Mouse (Mus musculus): Measurements from ENCODE around the gene Pheta1. TPM values are rescaled to one million over a fixed set of nuclear protein-coding genes. Genes with fewer than 3 reads are reported as not detected.
A peak's percentile ranks its signal among the peaks of the same experiment; 100 is the strongest.
"Not testable (repeated sequence)": the region's sequence is repeated elsewhere in the genome, so short reads cannot be mapped to it uniquely, and the experiment has no call there.

The Pheta1 gene
- polyA plus RNA-seq, 1 experiment from 2014 or later, result 47.8 TPM

DNA sequence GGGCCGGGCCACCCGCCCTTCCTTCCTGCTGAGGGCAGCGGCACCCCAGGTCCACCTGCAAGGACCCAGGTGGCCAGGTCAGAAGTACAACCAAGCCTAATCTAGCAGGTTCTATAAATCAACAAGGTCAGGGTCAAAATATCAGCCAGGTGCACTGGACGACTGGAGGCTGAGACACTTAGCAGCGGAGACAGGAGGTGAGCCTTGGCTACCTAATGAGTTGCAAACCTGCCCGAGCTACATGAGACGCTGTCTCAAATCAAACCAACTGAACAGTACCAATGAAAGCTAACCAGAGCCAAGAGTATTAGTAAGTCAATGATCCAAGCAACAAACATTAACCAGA lies 9.7 kb upstream of the Pheta1 start:
- 27% methylated on average over 7 of the region's 7 CpGs for WGBS
- H3K4me1 ChIP-seq, result peaks cover 69% of the 10 kb centered on the region

DNA sequence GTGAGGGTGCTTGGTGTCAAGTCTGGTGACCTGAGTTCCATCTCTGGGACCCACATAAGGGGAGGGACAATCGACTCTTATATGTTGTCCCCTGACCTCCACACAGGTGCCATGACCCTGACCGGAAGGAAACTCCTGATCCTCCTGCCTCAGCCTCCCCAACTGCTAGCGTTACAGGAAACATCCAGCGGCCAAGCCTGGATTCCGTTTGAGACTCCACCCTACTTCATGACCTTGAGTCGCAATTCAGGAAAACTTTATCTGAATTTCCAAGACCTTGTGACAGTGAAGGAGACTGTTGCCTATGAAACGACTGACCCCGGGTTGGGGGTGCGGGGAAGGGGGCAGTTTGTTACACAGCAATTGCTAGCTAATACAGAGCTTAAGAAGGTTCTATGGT lies 7.3 kb upstream of the Pheta1 start:
- Histone ChIP-seq H3K4me3 (no peak overlapping the region), H3K27ac (no peak overlapping the region), H3K27me3 (ENCODE audit: poor library complexity, severe bottlenecking) (peaks cover 97% of the 10 kb centered on the region), H3K4me1 (peaks cover 51% of the 10 kb centered on the region), H3K36me3 (replicated peaks) (no peaks in the 10 kb centered on the region), H3K9me3 (no peaks in the 10 kb centered on the region)
- DNase-seq (ENCODE audit: extremely low spot score, low spot score), result no peak
- WGBS, result 94% methylated on average over 9 of the region's 9 CpGs

More for the DNA sequence above, 9.7 kb upstream of the Pheta1 start:
- peak overlapping the region; percentile 25; the same call in 1 of the 2 replicates for H3K27ac ChIP-seq
- peak overlapping the region; percentile 80 for H3K4me3 ChIP-seq
- no peaks in the 10 kb centered on the region for H3K36me3 ChIP-seq (replicated peaks)
- DNase-seq (ENCODE audit: extremely low spot score, low spot score), result no peak
- no peaks in the 10 kb centered on the region for H3K9me3 ChIP-seq
- peaks cover 92% of the 10 kb centered on the region for H3K27me3 ChIP-seq (ENCODE audit: poor library complexity, severe bottlenecking)

DNA sequence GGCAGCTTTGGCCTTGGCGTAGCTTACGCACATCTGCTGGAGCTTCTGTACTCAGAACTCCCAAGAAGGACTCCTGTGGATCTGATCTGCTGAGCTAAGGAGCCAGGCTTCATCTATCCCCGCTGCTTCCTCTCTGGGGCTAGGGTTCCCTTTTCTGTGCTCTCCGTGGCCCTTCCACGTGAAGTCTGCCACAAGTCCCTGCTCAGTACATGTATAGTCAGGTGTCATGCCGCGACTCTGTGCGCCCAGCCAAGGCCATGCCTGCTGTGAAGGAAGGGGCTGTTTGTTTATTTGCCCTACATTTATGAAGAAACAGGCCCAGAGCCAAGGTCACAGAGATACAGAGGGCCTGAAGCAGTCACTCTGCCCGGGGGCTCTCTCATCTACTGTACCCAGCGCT lies 6.8 kb upstream of the Pheta1 start:
- DNase-seq (ENCODE audit: extremely low spot score, low spot score), result no peak
- Histone ChIP-seq H3K9me3 (no peaks in the 10 kb centered on the region), H3K36me3 (replicated peaks) (no peaks in the 10 kb centered on the region), H3K4me3 (no peak overlapping the region; the same call in 1 of the 2 replicates), H3K27me3 (ENCODE audit: poor library complexity, severe bottlenecking) (peaks cover 98% of the 10 kb centered on the region), H3K27ac (no peak overlapping the region), H3K4me1 (peaks cover 46% of the 10 kb centered on the region)
- WGBS, result 48% methylated on average over 10 of the region's 10 CpGs

DNA sequence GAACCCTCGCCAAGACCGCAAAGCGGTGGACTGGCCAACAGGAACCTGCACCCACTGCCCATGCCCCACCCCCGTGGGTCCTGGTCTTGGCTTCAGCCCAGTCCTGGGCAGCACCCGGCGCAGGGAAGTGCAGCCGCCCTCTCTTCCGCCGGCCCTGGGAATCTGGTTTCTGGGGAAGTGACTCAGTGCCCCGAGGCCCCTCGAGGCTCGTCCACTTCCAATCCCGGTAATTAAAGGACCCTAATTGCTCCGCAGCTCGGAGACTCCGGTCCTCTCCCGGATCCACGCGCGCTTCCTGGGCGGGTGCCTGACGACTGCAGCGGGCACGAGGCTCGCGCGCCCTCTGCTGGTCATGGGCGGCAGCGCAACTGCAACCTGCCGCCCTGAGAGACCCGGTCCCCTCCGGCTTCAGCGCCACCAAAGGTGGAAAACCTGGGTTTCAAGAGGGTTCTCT lies 6.1 kb upstream of the Pheta1 start:
- H3K27me3 ChIP-seq (ENCODE audit: poor library complexity, severe bottlenecking), result peaks cover 91% of the 10 kb centered on the region
- H3K36me3 ChIP-seq (replicated peaks), result no peaks in the 10 kb centered on the region
- under 1% methylated on average over 33 of the region's 33 CpGs for WGBS
- no peaks in the 10 kb centered on the region for H3K9me3 ChIP-seq
- peak overlapping the region; percentile 76 for H3K27ac ChIP-seq
- peak overlapping the region; percentile 59 for H3K4me3 ChIP-seq
- peaks cover 40% of the 10 kb centered on the region for H3K4me1 ChIP-seq
- DNase-seq (ENCODE audit: extremely low spot score, low spot score), result peak; percentile 75

DNA sequence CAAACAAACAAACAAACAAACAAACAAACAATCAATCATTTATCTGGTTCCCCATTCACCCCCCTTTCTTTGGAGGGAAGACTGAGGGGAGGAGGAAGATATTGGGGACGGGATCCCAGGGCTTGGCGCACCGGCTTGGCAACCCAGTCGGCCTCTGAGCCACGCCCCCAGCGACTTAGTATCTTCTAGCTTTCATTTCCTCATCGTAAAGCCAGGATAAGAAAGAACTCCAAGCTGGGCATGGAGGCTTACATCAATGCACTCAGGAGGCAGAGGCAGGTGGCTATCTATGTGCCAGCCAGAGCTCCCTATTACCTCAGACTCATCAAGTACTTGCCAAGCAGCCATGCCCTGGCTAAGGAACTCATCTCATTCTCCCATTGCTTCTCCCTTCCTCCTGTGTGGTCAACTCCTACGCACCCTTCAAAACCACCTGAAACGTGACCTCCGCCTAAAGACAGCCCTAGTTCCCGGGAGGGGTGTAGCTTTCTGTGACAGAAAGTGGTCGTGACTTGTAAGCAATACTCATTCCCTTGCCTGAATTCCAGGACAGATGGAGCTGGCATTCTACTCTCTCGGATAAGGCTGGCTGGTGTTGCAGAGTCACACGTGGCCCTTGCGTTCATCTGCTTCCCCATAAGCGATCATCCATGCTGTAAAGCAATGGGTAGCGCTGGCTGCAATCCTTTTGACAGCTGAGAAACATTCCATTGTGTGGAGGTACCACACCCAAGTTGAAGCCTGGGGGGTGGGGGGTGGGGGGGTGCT lies 5.5 kb upstream of the Pheta1 start:
- Histone ChIP-seq H3K4me3 (peak overlapping the region; percentile 59), H3K27me3 (ENCODE audit: poor library complexity, severe bottlenecking) (peaks cover 85% of the 10 kb centered on the region), H3K27ac (no peak overlapping the region), H3K36me3 (replicated peaks) (no peaks in the 10 kb centered on the region), H3K9me3 (no peaks in the 10 kb centered on the region), H3K4me1 (peaks cover 40% of the 10 kb centered on the region)
- DNase-seq (ENCODE audit: extremely low spot score, low spot score), result no peak
- WGBS, result 16% methylated on average over 17 of the region's 17 CpGs

DNA sequence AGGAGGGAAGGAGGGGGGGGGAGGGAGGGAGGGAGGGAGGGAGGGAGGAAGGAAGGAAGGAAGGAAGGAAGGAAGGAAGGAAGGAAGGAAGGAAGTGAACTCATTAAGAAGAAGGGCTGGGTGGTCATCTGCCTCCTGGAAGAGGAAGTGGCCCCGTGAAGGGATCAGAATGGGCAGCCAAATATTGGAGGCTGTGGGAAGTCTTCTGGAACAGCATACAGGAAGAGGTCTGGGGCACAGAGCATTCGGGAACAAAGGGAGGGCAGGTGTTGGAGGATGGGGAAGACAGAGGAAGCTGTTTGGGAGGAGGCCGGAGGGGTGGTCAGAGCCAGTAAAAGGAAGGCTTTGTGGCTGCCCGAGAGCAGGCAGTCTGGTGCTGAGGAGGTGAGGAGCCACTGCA lies 3.4 kb upstream of the Pheta1 start:
- Histone ChIP-seq H3K4me3 (no peak overlapping the region), H3K9me3 (no peaks in the 10 kb centered on the region), H3K4me1 (peaks cover 45% of the 10 kb centered on the region), H3K27ac (no peak overlapping the region), H3K36me3 (replicated peaks) (no peaks in the 10 kb centered on the region), H3K27me3 (ENCODE audit: poor library complexity, severe bottlenecking) (peaks cover 64% of the 10 kb centered on the region)
- no peak for DNase-seq (ENCODE audit: extremely low spot score, low spot score)
- 42% methylated on average over 4 of the region's 4 CpGs for WGBS

DNA sequence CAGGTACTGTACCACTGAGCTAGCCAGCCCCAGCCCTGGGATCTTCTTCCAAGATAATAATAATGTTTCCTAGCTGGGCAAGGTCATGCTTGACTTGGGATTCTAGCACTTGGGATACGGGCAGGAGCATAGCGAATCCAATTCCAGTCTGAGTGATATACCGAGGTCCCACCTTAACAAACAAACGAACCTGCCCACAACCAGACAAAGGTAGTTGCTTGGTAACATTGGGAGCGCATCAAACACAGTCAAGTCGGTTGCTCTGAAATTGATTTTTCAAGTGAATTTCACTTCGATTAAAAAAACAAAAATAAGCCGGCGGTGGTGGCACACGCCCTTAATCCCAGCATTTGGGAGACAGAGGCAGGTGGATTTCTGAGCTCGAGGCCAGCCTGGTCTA lies 2.5 kb upstream of the Pheta1 start:
- no peak overlapping the region for H3K4me3 ChIP-seq
- no peaks in the 10 kb centered on the region for H3K9me3 ChIP-seq
- 90% methylated on average over 11 of the region's 11 CpGs for WGBS
- no peak for DNase-seq (ENCODE audit: extremely low spot score, low spot score)
- peaks cover 55% of the 10 kb centered on the region for H3K4me1 ChIP-seq
- H3K36me3 ChIP-seq (replicated peaks), result peaks cover 8% of the 10 kb centered on the region
- no peak overlapping the region for H3K27ac ChIP-seq
- peaks cover 55% of the 10 kb centered on the region for H3K27me3 ChIP-seq (ENCODE audit: poor library complexity, severe bottlenecking)

DNA sequence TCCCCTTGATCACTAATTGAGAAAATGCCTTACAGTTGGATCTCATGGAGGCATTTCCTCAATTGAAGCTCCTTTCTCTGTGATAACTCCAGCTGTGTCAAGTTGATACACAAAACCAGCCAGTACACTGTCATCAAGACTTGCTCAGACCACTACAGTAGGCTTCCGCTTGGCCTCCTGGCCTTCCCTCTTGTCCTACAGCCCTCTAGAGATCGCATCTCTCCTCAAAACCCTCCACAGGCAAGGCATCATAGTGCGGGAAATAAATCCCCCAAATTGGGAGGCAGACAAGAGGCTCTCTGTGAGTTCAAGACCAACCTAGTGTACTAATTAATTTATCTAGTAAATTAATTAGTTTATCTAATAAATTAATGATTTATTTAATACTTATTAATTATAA lies 1.5 kb upstream of the Pheta1 start:
- peaks cover 55% of the 10 kb centered on the region for H3K4me1 ChIP-seq
- peaks cover 45% of the 10 kb centered on the region for H3K27me3 ChIP-seq (ENCODE audit: poor library complexity, severe bottlenecking)
- not testable (repeated sequence) for DNase-seq (ENCODE audit: extremely low spot score, low spot score); H3K4me3 ChIP-seq; H3K9me3 ChIP-seq; H3K27ac ChIP-seq
- WGBS, result 84% methylated on average over 3 of the region's 3 CpGs
- H3K36me3 ChIP-seq (replicated peaks), result peaks cover 18% of the 10 kb centered on the region

DNA sequence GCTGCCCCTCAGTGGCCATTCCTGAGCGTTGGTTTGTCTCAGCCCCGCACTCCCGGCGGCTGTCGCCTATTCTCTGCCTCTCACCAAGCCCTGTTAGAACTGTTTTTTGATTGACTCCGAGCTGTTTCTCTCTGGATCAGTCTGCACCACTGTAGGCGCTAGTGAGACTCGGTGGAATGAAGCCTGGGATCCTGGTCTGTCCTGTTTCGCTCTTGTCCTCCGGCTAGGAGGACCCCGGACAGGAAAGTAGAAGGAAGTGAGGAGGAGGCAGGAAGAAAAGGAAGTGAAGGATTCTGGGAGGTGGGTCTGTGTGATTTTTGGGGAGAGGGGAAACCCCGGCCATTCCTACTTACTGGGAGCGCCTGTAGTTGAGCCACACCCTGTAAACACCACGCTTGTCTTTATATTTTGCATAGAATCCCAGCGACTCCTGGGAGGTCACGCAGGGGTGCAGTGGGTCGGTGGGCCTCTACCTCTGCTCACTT lies 707 bp upstream of the Pheta1 start:
- peak; percentile 67 for DNase-seq (ENCODE audit: extremely low spot score, low spot score)
- H3K4me3 ChIP-seq, result peak overlapping the region; percentile 84

DNA sequence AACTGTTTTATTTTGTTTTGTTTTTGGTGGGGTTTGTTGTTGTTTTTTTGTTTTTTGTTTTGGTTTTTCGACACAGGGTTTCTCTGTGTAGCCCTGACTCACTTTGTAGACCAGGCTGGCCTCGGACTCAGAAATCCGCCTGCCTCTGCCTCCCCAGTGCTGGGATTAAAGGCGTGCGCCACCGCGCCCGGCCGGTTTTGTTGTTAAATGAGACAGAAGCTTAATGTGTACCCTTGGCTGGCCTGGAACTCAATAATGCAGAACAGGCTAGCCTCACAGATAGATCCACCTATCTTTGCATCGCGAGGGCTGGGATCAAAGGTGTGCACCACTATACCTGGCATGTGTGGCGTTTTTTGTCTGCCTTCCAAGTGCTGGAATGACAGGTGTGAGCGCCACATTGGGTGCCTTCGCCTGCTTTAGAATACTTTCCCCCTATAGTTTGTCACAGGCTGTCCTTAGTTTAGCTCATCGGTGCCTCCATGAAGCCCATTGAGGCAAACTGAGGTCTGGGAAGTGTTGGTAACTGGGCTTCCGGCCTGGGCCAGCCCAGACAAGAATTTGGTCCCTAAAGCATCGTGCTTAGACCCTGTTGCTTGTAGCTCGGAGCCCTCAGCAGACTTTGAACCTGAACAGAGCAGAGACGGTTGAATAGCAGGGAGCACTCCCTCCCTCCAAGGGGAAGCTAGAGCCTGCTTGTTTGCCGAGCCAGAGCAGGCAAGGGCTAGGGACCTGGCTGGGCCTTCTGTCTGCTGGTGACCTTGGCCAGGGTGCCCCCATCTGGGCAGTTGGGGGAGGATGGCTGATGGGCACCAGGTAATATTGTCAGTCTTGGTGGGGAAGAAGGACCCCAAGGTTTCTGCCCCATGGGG lies 930 bp downstream of the Pheta1 start:
- WGBS, result 50% methylated on average over 20 of the region's 20 CpGs
- Histone ChIP-seq H3K4me1 (peaks cover 54% of the 10 kb centered on the region), H3K4me3 (peak overlapping the region; percentile 84)

More for the DNA sequence above, 707 bp upstream of the Pheta1 start:
- peak overlapping the region; percentile 96 for H3K27ac ChIP-seq
- peaks cover 26% of the 10 kb centered on the region for H3K36me3 ChIP-seq (replicated peaks)
- H3K27me3 ChIP-seq (ENCODE audit: poor library complexity, severe bottlenecking), result peaks cover 37% of the 10 kb centered on the region
- H3K4me1 ChIP-seq, result peaks cover 47% of the 10 kb centered on the region
- WGBS, result 0% methylated on average over 17 of the region's 17 CpGs
- H3K9me3 ChIP-seq, result no peaks in the 10 kb centered on the region

DNA sequence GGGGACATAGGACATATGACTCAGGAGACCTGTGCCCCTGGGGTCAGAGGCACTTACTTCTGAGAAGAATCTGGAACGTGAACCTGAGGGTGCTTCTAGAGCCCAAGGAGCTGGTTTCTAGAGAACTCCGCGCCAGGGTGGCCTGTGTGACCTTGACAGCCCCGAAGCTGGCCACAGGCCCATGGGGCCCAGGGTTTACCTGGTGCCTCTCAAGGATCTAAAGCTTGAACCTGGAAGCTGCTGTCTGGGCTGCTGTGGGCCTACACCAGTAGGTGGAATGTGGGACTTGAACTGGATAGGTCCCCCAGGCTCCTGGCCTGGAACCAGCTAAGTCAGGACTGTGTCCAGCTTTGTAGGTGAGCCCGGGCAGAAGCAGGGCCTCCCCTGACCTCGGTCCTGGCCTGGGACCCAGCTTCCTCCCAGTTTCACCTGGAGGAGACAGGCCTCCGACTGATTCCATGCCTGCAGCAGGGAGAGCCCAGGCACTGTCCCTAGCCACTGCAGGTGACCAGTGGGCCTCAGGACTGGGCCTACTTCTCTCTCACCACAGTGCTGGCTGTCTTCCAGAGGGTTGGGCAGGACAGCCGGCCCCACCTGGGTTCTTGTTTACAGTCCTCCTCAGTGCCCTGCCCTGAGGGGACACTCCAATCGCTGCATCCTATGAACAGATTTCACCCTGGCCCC lies 4.7 kb downstream of the Pheta1 start:
- Histone ChIP-seq H3K27me3 (ENCODE audit: poor library complexity, severe bottlenecking) (no peaks in the 10 kb centered on the region), H3K27ac (no peak overlapping the region; the same call in 1 of the 2 replicates), H3K36me3 (replicated peaks) (peaks cover 66% of the 10 kb centered on the region), H3K4me3 (no peak overlapping the region), H3K9me3 (no peaks in the 10 kb centered on the region), H3K4me1 (peaks cover 44% of the 10 kb centered on the region)
- DNase-seq (ENCODE audit: extremely low spot score, low spot score), result no peak
- 91% methylated on average over 9 of the region's 9 CpGs for WGBS

More for the DNA sequence above, 930 bp downstream of the Pheta1 start:
- Histone ChIP-seq H3K27ac (peak overlapping the region; percentile 96), H3K27me3 (ENCODE audit: poor library complexity, severe bottlenecking) (peaks cover 21% of the 10 kb centered on the region), H3K9me3 (no peaks in the 10 kb centered on the region), H3K36me3 (replicated peaks) (peaks cover 42% of the 10 kb centered on the region)
- DNase-seq (ENCODE audit: extremely low spot score, low spot score), result no peak

DNA sequence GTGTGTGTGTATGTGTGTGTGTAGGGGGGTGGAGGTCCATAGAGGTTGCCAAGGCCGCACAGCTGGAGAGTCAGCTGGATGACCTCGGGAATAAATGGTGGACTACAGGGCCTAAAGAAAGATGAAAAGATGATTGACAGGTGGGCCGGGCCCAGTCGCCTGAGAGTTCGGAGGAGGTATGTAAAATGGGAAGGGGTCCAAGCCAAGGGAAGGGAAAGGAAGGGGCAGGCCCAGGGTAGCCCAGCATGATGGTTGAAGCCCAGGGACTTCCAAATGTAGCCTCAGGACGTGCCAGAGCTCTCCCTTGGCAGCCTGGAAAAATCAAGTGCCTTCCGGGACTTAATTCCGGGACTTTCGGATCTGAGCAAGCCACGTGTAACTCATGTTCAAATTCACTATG lies 6.0 kb downstream of the Pheta1 start:
- H3K9me3 ChIP-seq, result no peaks in the 10 kb centered on the region
- H3K4me1 ChIP-seq, result peaks cover 38% of the 10 kb centered on the region
- H3K27ac ChIP-seq, result no peak overlapping the region
- H3K27me3 ChIP-seq (ENCODE audit: poor library complexity, severe bottlenecking), result no peaks in the 10 kb centered on the region
- H3K4me3 ChIP-seq, result no peak overlapping the region
- 83% methylated on average over 10 of the region's 10 CpGs for WGBS
- peaks cover 70% of the 10 kb centered on the region for H3K36me3 ChIP-seq (replicated peaks)
- DNase-seq (ENCODE audit: extremely low spot score, low spot score), result no peak

Measured in forebrain, embryonic 10.5 days (tissue).